Mouse (Mus musculus) urinary bladder, adult 2 months (tissue): ENCODE measurements at regions not wholly inside any gene's neighbourhood (a gene's known extent, or its start where the extent isn't known, plus 50 kb on each side); places are given as distances from the start of the nearest gene placed in this dataset.

Source experiments
- DNase-seq: peaks from one replicate; pipeline ENCODE4 v3.0.0; 2022; ENCODE audit warnings: low spot score

DNA sequence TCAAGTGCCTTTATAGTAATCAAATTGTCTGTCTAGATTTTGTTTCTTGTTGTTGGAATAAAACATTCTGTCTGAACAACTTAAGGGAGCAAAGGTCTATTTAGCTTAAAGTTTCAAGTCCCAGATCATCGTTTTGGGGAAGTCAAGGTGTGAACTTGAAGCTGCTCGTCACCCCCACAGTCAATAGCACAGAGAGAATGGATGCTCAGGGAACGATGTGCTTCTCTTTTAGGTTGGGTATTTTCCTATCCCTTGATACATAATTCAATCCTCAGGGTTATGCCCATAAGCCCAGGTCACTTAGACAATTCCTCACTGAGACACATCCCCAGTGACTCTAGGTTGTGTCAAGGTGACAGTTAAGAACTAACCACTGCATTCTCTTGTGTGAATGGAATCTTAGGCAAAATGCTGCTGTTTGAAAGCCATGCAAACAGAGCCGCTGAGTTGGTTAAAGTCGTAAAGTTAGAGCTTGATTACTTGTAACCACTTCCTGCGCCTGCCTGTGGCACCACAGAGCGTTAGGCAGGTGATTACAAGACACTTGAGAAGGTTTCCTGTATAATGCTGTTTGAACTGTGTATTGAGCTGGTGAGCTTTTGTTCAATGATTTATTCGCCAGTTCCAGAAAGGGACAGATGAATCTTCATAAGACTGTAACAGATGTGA lies 170.2 kb downstream of the Btg1 start:
- DNase-seq = no peak

DNA sequence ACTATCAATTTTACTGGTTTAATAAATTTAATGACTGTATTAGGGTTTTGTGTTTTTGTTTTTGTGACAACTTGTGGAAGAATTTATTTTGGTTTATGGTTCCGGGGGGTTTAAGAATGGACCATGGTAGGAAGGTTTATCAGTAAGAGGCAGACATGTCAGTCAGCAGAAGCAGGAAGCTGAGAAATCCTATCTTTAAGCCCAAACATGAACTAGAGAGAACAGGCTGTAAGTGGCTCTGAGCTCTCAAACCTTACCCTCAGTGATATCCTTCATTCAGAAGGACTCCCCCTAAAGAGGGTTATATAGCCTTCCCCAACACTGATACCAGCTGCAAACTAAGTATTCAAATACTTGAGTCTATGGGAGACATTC lies 170.8 kb downstream of the Btg1 start:
- no peak for DNase-seq

DNA sequence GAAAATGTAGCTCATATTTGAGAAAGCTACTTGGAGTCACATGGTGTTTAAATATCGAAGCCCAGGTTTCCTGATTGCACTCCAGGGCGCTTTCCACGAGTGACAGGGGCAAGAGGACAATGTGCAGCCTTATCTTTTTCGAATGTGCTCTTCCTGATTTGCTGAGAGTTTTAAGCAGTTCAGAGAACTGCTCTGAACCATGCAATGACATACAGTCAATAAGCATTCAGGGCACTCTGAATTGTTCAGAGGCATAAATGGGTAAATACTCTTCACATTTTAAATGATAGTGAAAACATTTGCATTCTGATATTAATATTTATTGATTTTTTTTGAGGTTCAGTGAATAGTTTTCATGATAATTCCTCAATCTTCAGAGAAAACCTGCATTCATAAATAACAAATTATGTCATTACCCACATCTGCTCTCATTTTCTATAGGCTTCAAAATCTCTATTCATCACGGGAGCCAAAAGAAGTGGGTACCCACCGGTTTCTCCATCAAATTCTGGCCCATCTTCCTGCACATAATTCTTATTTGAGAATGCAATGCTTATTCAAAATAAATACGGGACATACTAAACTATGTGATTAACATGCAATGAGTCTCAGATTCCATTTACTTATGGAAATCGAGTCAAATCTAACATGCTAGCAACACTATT lies 171.7 kb downstream of the Btg1 start:
- DNase-seq = no peak

DNA sequence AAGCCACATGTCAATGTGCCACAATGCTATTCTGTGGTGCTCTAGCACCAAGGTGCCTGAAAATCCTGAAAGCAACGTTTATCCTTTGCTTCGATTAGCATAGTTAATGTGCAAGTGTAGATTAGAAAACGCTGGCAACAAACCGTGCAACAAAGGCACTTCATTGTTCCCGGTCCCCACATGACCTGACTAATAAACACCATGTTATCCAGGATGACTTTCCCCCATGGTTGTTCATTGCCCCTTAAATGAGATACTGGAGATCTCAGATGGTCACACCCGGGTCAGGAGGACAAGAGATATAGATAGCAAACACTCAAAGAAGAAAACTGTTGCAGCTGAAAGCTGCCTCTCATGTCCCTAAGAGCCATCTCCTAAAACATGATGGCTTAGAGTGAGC lies 180.3 kb downstream of the Btg1 start:
- DNase-seq = no peak

DNA sequence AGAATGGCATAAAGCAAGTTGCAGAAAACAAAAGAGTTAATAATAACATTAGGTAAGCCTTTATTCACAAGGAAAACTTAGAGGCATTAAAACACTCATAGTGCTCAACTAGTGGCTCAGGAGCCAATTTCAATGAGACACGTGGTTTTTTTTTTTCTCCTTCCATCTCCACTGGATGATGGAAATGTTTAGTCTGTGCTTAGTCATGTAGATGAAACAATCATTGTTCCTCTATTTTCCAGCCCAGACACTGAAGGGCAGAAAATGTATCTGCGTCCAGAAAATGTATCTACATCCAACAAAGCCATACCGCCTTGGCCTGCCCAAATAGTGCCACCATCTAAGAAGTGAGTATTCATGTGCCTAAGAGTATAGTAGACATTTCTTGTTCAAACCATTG lies 184.0 kb downstream of the Btg1 start:
- no peak for DNase-seq

DNA sequence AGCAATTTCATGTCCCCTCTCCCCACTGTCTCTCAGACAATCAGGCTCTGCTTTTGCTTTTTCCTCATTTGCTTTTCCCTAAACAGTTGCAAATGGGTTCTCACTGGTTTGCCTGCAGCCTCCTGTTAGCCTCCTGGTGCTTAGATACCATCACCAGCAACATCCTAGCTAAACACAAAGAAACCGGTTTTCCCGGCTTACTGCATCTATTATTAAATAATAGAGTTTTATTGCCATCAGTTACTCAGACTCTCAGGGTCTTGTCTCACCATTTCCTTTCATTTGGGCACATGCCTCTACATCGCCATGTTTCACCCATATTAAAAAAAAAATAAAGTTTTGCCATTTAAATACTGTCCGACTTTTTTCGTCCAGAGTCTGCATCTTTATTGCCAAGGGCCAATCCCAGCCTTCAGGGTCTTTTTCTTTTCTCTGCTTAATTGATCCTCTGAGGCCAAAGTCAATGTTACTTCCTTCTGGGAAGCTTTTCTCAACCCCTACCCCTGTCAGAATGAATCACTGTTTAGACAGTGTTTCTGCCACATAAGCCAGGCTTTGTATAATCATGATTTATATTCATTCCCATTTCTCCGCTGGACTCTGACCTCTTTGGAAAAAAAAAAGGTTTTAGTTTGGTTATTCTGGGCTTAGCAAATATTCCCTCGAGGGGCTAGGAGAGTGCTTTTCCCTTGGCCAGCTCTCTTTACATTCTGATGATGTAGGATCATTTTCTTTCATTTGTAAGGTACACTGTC lies 187.4 kb downstream of the Btg1 start:
- DNase-seq = no peak

DNA sequence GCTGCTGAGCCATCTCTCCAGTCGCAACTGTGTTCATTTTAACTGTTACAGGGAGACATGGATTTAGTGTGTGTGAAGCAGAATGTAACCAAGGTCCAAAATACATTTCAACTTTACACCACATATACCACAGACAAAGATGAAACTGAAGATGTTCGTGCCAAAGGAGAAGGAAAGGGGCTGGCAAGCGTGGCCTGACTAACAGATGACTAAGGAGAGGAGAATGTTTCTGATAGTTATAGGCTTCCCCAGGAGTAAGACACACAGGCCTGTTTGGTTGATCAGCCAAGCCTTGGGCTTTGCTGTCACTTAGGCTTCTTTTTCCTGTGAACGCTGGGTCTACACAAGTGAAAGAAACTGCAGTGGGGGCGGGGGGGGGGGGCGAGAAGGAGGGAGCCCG lies 189.8 kb downstream of the Btg1 start:
- DNase-seq = no peak

DNA sequence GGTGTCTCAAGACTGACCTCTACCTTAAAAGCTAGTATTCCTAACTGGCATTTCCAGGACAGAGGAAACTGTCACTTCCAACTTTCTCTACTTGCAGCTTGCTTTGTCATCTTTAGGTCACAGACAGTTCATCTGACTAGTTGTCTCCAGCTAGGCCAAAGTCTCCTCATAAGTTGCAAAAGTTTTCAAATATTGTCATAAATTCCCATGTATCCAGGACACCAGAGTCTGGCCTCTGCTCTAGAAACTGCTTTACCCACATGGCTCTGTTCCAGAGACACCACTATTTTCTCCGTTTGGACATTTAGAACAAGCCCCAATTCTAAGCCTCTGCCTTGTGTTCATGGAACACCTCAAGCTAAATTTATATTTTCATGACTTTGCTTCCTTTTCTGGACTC lies 205.0 kb downstream of the Btg1 start:
- DNase-seq = no peak

DNA sequence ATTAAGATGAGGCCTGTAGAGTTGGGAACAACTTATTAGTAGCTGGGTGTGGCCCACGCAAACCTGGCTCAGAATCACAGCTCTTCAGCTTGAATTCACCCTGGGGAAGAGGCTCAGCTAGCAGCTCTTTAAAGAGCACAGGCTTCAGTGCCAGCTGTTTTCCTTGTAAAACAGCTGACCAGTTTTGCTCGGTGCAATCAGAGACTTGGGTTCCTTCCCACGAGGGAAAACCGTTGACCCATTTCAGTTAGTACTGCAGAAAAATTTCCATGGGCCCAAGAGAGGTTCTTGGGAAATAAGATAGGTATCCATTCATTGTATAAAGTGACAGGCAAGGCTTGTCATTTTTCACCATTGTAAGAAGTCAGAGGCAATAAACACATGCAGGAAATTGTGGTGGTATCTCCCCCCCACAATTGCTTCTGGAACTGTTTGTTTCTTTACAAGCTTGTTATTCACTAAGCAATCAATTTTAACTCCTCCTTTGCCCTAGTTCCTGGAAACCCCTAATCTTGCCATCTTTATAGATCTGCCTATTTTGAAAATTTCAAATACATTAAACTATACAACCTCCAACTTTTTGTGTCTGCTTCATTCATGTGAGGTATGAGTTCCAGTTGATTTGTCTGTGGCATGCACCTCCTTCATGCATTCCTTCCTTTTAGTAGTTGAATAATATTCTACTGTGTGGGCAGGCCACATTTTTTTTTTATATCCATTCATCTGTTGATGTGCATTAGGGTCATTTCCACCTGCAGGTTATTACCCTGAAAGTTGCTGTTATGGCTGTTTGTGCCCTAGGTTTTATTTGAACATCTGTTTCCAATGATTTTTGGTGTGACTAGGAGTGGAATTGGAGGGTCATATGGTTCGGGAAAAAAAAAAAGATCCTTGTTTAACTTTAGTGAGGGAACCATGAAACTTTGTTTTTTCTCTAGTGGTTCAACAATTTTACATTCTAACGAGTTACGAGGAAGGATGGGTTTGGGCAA lies 205.8 kb downstream of the Btg1 start:
- DNase-seq = no peak

DNA sequence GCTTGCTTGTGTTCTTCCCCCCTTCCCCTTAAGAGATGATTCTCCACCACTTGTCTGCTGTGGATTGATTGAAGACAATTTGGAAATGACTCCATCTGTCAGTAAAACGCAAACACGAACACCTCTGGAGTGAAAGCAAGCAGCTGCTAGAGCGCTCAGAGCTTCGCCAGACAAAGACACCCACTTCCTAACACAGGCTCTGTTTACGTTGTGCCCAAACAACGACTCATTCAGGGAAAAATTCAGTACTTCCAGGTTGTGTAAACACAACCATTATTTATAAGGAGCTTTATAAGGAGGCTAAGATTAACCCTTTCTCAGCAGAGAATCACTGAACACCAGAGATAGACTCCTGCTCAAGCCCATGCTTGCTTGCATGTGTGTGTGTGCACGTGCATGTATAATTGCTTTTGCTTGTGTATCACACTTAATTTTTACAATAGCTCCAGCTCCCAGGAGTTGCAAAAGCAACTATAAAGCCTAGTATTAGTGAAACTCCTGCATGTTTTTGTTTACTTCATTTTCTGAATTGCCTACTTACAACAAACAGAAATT lies 209.5 kb downstream of the Btg1 start:
- DNase-seq = no peak

DNA sequence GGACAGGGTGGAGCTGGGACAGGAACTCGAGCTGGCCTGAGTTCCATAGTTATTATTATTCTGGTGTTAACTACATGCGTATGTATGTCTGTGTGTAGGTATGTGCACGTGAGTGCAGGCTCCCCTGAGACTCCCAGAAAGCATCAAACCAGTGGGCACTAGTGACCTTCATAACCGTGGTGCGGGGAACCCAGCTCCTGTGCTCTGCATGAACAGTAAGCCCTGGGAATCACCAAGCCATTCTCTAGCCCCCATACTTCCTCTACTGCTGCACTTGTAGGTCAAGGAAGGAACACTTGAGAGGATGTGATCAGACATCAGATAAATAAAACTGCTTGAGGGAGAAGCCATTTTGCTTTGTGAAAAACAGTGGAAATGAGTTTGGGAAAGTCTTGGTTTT lies 211.2 kb downstream of the Btg1 start:
- DNase-seq = no peak

DNA sequence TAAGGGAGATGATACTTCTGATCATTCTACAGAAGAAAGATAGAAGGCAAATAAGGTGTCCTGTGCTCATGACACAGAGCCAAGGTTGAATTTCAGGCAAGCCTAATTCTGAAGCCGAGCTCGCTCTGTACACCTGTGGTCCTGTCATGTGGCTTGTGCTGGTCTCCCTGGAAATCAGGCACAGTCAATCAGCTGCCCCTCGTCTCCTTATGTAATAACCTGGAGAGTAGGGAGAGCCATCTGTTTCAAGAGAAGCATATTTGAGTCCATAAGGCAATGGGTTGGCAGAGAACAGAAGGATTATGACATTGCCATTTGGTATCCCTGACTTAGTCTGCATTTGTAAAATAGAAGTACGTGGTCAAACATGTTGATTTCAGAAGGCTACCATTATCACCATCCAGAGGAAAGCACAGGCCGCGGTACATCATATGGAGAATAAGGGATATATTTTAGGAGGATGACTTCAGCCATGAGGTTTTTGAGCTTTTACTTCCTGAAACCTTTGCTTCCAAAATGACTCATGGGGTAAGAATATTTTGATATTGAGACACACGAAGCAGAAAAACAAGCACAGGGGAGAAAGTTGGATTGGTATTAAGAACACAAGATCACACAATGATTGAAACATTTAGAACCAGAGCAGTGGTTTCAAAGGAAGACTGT lies 211.9 kb downstream of the Btg1 start:
- DNase-seq = no peak

DNA sequence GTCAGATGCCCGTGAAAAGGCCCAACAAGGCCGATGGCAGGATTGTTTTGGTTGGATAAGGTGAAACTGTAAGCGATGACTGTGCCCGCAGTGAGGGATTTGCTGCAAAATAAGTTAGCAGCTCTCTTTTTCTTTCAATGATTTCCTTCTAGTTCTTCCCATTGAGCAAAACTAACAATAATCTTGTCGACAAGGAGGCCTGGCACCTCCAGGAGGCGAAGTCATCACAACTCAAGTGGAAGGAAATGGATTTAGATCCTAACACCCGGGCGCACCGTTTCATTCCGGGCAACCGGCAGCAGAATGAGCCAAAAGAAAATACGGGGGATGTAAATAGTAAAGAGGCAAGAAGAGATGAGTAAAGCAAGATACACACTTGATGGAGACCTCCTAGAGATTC lies 214.3 kb downstream of the Btg1 start:
- no peak for DNase-seq

DNA sequence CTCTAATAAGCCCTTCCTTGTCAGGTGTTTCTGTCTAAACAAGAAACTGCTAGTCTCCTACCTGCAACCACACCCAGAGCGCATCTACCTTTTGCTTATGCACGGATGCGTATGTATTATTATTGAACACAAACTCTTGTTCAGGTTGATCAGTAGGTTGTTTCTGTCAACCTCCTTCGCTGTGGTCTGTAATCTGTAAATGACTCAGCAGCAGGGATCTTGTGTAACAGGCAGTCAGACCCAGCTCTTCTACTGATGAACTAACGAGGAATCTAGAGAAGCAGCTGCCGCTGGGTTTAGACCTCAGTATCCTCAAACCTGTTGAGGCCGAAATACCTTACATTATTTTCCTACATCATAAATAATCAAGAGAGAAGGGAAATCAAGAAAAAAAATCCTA lies 220.4 kb downstream of the Btg1 start:
- no peak for DNase-seq

DNA sequence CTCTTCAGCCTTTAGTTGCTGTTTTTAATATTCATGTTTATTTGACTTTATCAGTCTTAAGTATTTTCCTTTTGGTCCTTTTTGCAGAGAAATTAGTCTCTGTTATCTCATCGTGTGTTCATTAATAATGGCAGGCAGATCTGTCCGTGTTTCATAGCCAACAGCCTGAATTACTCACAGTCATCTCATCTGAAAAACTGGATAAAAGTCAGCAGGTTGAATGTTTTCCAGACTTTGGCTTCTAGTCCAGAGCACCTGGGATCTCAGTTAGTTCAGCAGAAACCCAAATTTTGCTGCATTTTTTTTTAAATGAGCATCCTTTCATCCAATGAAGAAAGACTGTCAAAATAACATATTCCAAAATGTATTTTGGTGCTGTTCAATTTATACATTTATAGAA lies 224.3 kb downstream of the Btg1 start:
- DNase-seq = no peak

DNA sequence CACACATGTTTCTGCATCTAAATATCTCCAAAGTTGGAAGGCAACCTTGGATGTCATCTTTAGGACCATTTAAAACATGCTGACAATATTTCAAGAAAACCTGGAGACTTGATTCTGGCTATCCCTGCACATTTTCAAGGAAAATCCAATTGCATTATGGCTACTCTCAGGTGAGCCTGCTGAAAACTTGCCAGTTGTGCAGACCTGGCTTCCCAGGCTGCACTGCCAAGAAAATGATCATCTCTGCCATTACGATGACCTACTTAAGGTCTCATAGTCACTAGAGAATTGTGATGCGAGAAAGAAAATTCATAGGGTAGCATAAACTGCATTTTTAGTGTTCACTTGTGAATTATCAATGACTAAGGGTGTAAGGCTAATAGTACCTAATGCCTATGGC lies 225.2 kb downstream of the Btg1 start:
- no peak for DNase-seq

DNA sequence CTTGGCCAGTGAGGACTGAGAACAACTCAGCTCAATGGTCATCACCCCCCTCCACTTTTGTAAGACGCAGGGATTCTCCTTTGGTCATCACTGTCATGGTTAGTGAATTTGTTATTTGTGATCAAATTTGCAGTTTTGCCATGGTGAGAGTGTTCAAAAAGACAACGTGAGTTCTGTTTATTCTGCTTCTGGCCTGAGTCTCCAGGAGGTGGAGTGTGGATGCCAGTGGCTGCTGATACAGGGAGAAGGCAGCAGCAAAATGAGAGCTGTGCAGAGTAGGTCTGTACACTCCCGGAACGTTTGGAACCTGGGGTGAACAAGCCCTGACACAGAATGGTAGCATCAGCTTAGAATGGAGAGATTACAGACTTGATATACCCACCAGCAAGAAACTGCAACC lies 229.1 kb downstream of the Btg1 start:
- no peak for DNase-seq

DNA sequence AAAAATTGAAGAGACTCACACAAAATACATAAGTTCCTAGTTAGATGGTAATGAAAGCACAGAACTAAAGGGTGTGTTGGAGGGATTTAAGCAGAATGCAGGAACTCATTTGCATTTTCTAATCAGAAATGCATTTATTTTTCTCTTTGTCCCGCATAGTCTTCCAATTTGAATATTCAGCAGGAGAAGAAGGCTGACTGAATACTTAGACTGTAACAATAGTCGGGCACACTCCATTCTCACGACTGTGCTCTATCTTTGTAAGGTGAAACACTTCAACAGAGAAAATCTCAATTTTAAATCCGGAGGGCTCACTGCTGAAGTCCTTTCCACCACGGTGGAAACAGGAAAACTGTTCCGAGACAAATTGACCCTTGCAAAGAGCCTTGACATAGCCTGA lies 230.2 kb downstream of the Btg1 start:
- DNase-seq = no peak

DNA sequence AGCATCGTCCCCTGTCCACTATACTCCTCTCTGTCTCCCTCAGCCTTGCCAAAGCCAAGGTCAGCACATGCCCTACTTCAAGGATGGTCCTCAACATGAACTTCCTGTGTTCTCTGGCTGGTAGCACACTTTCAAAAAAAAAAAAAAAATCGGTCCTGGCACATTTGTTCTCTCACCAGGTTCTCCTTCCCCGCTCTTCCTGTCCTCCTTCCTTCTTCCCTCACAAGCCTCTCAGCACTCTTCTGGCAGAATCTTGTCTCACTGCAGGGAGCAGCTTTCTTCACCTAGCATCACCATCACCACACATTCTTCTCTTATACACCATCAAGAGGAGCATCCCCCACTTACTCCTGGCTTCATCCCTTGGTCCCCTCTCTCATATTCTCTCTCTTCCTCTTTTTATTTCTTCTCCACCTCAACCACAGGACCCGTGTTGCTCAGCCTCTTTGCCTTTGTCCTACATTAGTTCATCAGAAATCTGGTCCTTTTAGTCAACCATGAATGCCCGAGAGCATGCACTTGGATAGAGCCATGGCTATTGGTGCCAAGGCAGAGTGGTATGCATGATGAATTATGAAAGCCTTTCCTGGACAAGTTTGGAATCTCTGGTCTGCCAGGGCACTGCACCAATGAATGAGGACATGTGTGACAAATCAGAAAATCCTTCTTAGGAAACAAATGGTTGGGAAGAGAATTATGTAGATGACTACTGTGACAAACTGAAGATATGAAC lies 230.8 kb downstream of the Btg1 start:
- DNase-seq = no peak

DNA sequence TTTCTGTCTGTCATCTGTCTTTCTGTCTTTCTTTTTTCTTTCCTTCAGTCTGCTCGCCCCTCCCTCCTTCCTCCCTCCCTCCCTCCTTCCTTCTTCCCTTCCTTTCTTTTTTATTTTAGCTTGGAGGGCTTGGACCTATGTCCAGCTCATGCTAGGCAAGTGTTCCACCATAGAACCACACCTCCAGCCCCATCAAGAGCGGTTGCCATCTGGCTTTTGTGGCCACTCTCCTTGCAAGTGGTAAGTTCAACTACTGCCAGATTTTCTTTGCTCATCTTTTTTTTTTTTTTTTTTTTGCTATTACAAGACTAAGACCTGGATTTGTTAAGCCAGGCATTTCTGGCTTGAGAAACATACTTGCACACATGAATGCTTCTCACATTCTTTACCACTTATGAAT lies 231.7 kb downstream of the Btg1 start:
- DNase-seq = no peak

DNA sequence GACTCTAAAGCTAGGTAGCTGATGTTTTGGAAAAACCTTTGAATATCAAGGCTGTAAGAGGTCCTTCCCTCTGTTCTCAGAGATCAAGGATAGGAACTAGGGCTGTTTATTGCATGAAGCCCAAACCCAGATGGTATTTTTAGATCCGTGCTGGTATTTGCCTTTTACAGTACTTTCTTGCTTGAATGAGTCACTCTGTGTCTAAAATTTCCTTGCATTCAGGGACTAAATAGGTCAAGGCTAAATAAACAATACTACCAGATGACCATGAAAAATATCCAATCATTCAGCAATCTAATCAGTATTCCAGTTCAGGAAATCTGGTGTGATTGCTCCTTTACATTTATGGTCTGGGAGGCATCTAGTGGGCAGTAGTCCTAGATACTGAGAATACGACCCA lies 243.6 kb downstream of the Btg1 start:
- DNase-seq = no peak
